Mouse (Mus musculus) intestine, embryonic 15.5 days (tissue): ENCODE data around the gene Insr. TPM values are rescaled to one million over a fixed set of nuclear protein-coding genes. Genes with fewer than 3 reads are reported as not detected.

Source experiments
- ATAC-seq: fragments of 200-750 bp; cut with Nextera tagmentation; 2 replicates; pipeline ENCODE4 v1.8.0; 2017; ENCODE audit warnings: moderate TSS enrichment, moderate library complexity
- H3K27ac ChIP-seq: fragments of 300-500 bp; sonication (generic); 2 replicates; pipeline ENCODE4 v1.5.1; 2015; ENCODE audit warnings: mild to moderate bottlenecking, inconsistent platforms
- H3K27me3 ChIP-seq: fragments of 300-500 bp; sonication (generic); replicated peaks from 2 replicates; pipeline ENCODE4 v1.6.1; 2015; ENCODE audit warnings: inconsistent platforms
- H3K36me3 ChIP-seq: fragments of 300-500 bp; sonication (generic); 2 replicates; pipeline ENCODE4 v1.6.1; 2015; ENCODE audit warnings: inconsistent platforms
- H3K4me1 ChIP-seq: fragments of 300-500 bp; sonication (generic); replicated peaks from 2 replicates; pipeline ENCODE4 v1.6.1; 2015; ENCODE audit warnings: inconsistent platforms
- H3K4me2 ChIP-seq: fragments of 300-500 bp; sonication (generic); replicated peaks from 2 replicates; pipeline ENCODE4 v1.6.1; 2015; ENCODE audit warnings: mild to moderate bottlenecking, inconsistent platforms
- H3K4me3 ChIP-seq: fragments of 300-500 bp; sonication (generic); replicated peaks from 2 replicates; pipeline ENCODE4 v1.5.1; 2015; ENCODE audit warnings: inconsistent platforms
- H3K9ac ChIP-seq: fragments of 300-500 bp; sonication (generic); 2 replicates; pipeline ENCODE4 v1.6.1; 2015; ENCODE audit warnings: inconsistent platforms
- H3K9me3 ChIP-seq: fragments of 300-500 bp; sonication (generic); 2 replicates; pipeline ENCODE4 v1.6.1; 2016; ENCODE audit warnings: inconsistent platforms
- WGBS: fragments of 180-500 bp; shearing (Covaris S2); methylation state at CpG from one replicate; pipeline ENCODE4 v1.1.7; 2015; 5-methylcytosine and 5-hydroxymethylcytosine counted together
- polyA plus RNA-seq: library from polyadenylated mRNA; unstranded; fragments of >200 nt; fragmentation: Nextera tagmentation; extraction: Ambion mirVana; gene quantifications from 2 replicates; pipeline ENCODE4 v1.2.1, GENCODE M21; 2015

Insr gene
- polyA plus RNA-seq, 1 experiment from 2014 or later: 31.8 TPM

- Histone ChIP-seq H3K9me3 (no peaks in the 10 kb centered on the region), H3K4me1 (peaks cover 7% of the 10 kb centered on the region; the same call in 1 of the 2 replicates), H3K9ac (no peak overlapping the region), H3K4me2 (no peak overlapping the region), H3K36me3 (no peaks in the 10 kb centered on the region), H3K27ac (no peak overlapping the region), H3K4me3 (no peak overlapping the region), H3K27me3 (no peaks in the 10 kb centered on the region)
- WGBS: 63% methylated on average over 6 of the region's 6 CpGs
- ATAC-seq: no peak
Observed at GRCm38 (mm10) chr8:3266686-3267448, 12.6 kb downstream of the Insr start.

GRCm38 (mm10) chr8:3265182-3265581 lies 14.2 kb downstream of the Insr start:
- ATAC-seq: peak; percentile 42; the same call in 1 of the 2 replicates
- no peak overlapping the region for H3K4me2 ChIP-seq
- WGBS: 22% methylated on average over 3 of the region's 3 CpGs

DNA sequence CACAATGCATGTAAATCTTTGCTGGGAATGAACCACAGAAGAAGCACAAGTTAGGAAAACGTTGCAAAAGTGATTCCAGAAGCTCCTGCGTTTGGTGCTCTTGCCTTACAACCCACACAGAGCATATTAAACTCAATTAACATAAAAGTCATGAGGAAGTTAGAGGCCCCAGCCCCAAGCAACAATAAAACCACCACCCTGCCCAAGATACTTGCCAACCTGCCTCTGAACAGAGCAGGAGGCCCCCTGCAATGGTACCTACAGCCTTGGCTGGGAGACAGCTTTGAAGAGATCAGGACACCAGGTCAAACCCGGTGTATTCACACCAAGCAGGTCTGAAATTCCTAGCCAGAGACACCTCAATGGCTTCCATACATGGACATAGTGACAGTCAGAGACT lies 16.6 kb downstream of the Insr start:
- H3K27ac ChIP-seq: no peak overlapping the region
- peaks cover 7% of the 10 kb centered on the region; the same call in 1 of the 2 replicates for H3K4me1 ChIP-seq
- peak; percentile 60 for ATAC-seq
- H3K36me3 ChIP-seq: peaks cover 7% of the 10 kb centered on the region
- H3K4me3 ChIP-seq: no peak overlapping the region
- H3K9ac ChIP-seq: no peak overlapping the region
- no peaks in the 10 kb centered on the region for H3K27me3 ChIP-seq
- 74% methylated on average over 3 of the region's 3 CpGs for WGBS
- 0 out of 2 replicates have a peak overlapping the region, but pooled peaks have one; percentile 7 for H3K4me2 ChIP-seq
- no peaks in the 10 kb centered on the region for H3K9me3 ChIP-seq

More at GRCm38 (mm10) chr8:3265182-3265581, 14.2 kb downstream of the Insr start:
- Histone ChIP-seq H3K36me3 (no peaks in the 10 kb centered on the region), H3K9ac (no peak overlapping the region), H3K9me3 (no peaks in the 10 kb centered on the region), H3K27ac (no peak overlapping the region), H3K4me1 (peaks cover 7% of the 10 kb centered on the region; the same call in 1 of the 2 replicates), H3K27me3 (no peaks in the 10 kb centered on the region), H3K4me3 (no peak overlapping the region)

GRCm38 (mm10) chr8:3261101-3261500 lies 18.3 kb downstream of the Insr start:
- no peak overlapping the region for H3K27ac ChIP-seq
- peaks cover 7% of the 10 kb centered on the region; the same call in 1 of the 2 replicates for H3K4me1 ChIP-seq
- H3K9me3 ChIP-seq: no peaks in the 10 kb centered on the region
- WGBS: 79% methylated on average over 5 of the region's 5 CpGs
- H3K4me3 ChIP-seq: no peak overlapping the region
- no peak overlapping the region for H3K4me2 ChIP-seq
- peaks cover 7% of the 10 kb centered on the region for H3K36me3 ChIP-seq
- no peak overlapping the region for H3K9ac ChIP-seq
- no peaks in the 10 kb centered on the region for H3K27me3 ChIP-seq
- ATAC-seq: peak; percentile 34

GRCm38 (mm10) chr8:3260127-3260811 lies 19.1 kb downstream of the Insr start:
- 74% methylated on average over 9 of the region's 9 CpGs for WGBS
- Histone ChIP-seq H3K27me3 (no peaks in the 10 kb centered on the region), H3K9me3 (no peaks in the 10 kb centered on the region), H3K4me3 (no peak overlapping the region), H3K4me1 (peaks cover 7% of the 10 kb centered on the region; the same call in 1 of the 2 replicates), H3K9ac (no peak overlapping the region), H3K4me2 (no peak overlapping the region), H3K27ac (no peak overlapping the region), H3K36me3 (peaks cover 7% of the 10 kb centered on the region)
- ATAC-seq: no peak

DNA sequence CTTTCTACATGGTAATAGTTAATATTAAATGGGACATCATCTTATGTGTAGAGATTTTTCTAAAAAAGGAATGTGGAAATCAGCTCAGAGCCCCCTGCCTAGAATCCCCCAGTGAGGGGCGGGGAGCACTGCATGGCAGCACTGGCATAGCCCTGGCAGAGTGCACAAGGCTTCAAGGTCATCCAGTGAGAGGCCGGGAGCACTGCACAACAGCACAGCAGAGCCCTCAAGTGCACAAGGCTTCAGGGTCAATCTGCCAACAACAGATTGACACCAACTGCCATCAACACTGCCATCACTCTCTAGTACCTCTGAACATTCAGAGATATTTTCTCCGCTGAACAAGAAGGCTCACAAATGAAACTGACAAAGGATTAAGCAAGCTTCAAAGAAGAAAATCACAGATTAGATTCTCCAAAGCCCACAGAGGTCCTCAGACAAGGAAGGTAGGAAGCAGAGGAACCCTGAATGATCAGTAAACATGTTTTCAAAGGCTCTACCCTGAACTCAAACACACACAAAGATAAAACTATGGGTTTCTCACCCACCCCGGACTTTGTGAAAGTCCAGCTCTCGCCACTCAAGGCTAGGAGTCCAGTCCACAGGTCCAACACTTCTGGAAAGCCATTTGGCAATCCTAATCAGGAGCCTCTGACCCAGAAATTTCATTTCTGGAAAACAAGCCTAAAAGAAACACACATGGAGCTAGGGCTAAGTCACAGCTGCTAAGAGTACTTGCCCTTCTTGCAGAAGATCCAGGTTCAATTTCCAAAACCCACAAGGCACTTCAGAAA lies 23.1 kb downstream of the Insr start:
- Histone ChIP-seq H3K4me1 (no peaks in the 10 kb centered on the region), H3K4me3 (no peak overlapping the region), H3K9me3 (no peaks in the 10 kb centered on the region), H3K27me3 (no peaks in the 10 kb centered on the region), H3K4me2 (no peak overlapping the region), H3K27ac (no peak overlapping the region), H3K9ac (no peak overlapping the region), H3K36me3 (peaks cover 11% of the 10 kb centered on the region)
- 75% methylated on average over 5 of the region's 5 CpGs for whole genome bisulfite sequencing
- no peak for ATAC-seq

GRCm38 (mm10) chr8:3255321-3255720 lies 24.1 kb downstream of the Insr start:
- WGBS: 60% methylated on average over 1 of the region's 1 CpGs
- ATAC-seq: no peak
- Histone ChIP-seq H3K9me3 (no peaks in the 10 kb centered on the region), H3K27me3 (no peaks in the 10 kb centered on the region), H3K27ac (no peak overlapping the region), H3K4me3 (no peak overlapping the region), H3K4me2 (no peak overlapping the region), H3K9ac (no peak overlapping the region), H3K4me1 (no peaks in the 10 kb centered on the region), H3K36me3 (peaks cover 11% of the 10 kb centered on the region)

DNA sequence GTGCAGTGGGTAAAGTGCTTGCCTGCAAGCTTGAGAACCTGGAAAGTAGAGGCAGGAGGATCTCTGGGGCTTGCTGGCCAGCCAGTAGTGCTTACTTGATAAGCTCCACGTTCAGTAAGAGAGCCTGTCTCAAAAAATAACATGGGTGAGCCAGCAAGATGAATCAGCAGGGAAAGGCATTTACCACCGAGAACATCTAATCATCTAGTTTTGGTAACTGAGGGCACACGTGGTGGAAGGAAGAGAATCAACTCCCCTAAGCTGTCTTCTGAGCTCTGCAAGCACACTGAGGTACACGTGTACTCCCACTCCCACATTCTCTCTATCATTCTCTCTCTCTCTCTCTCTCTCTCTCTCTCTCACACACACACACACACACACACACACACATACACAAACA lies 26.2 kb downstream of the Insr start:
- H3K4me2 ChIP-seq: no peak overlapping the region
- H3K27ac ChIP-seq: no peak overlapping the region
- H3K9ac ChIP-seq: no peak overlapping the region
- no peaks in the 10 kb centered on the region for H3K4me1 ChIP-seq
- WGBS: 76% methylated on average over 4 of the region's 4 CpGs
- ATAC-seq: no peak; the same call in 1 of the 2 replicates
- H3K9me3 ChIP-seq: no peaks in the 10 kb centered on the region
- no peak overlapping the region for H3K4me3 ChIP-seq
- no peaks in the 10 kb centered on the region for H3K27me3 ChIP-seq
- H3K36me3 ChIP-seq: peaks cover 6% of the 10 kb centered on the region

DNA sequence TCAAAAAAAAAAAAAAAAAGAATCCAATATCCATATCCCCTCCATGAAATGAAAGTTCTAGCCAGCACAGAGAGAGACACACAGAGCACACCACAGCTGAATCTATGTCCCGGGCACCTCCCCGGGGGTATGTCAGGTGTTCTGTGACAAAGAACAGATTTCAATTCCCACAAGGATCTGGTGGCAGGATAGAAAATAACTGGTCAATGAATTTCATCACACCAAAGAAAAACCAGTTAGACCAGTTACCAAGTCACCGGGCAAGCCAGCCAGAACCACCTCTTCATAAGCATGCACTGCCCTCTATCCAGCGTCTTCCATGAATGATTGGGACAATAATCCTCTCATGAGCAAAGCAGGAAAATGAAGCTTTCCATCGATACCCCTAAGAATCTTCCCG lies 26.8 kb downstream of the Insr start:
- H3K27ac ChIP-seq: 0 out of 2 replicates have a peak overlapping the region, but pooled peaks have one; percentile 15
- no peaks in the 10 kb centered on the region for H3K27me3 ChIP-seq
- 68% methylated on average over 6 of the region's 6 CpGs for WGBS
- H3K4me3 ChIP-seq: no peak overlapping the region
- H3K9me3 ChIP-seq: no peaks in the 10 kb centered on the region
- H3K36me3 ChIP-seq: 0 out of 2 replicates have a peak, but pooled peaks cover 4% of the 10 kb centered on the region
- peak; percentile 86 for ATAC-seq
- H3K9ac ChIP-seq: no peak overlapping the region
- no peak overlapping the region for H3K4me2 ChIP-seq
- H3K4me1 ChIP-seq: no peaks in the 10 kb centered on the region

DNA sequence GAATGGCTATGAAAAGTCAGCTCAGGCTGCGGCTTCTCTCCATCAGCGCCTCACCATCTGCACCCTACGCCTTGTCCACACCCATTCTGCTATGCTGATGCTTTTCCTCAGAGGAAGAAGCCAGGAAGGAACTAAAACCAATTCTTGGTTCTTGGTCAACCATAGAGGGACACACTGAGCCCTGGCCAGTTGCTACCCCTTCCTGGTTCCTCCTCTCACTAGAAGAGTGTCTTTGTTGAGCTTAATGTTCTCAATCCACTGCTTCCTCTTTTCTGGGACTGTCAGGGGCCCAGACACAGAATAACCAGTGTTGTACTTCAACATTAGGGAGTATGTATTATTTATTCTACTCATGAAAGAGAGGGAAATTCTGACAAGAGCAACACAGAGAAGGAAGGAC lies 28.3 kb downstream of the Insr start:
- 95% methylated on average over 3 of the region's 3 CpGs for WGBS
- Histone ChIP-seq H3K9me3 (no peaks in the 10 kb centered on the region), H3K27me3 (no peaks in the 10 kb centered on the region), H3K4me3 (no peak overlapping the region), H3K4me1 (no peaks in the 10 kb centered on the region), H3K27ac (no peak overlapping the region), H3K36me3 (0 out of 2 replicates have a peak, but pooled peaks cover 4% of the 10 kb centered on the region), H3K4me2 (no peak overlapping the region), H3K9ac (no peak overlapping the region)
- ATAC-seq: no peak

GRCm38 (mm10) chr8:3249886-3250285 lies 29.5 kb downstream of the Insr start:
- H3K27ac ChIP-seq: no peak overlapping the region
- H3K4me2 ChIP-seq: no peak overlapping the region
- ATAC-seq: no peak
- no peak overlapping the region for H3K9ac ChIP-seq
- H3K36me3 ChIP-seq: 0 out of 2 replicates have a peak, but pooled peaks cover 4% of the 10 kb centered on the region
- no peaks in the 10 kb centered on the region for H3K4me1 ChIP-seq
- no peaks in the 10 kb centered on the region for H3K27me3 ChIP-seq
- H3K4me3 ChIP-seq: no peak overlapping the region
- no peaks in the 10 kb centered on the region for H3K9me3 ChIP-seq
- 85% methylated on average over 2 of the region's 2 CpGs for WGBS

DNA sequence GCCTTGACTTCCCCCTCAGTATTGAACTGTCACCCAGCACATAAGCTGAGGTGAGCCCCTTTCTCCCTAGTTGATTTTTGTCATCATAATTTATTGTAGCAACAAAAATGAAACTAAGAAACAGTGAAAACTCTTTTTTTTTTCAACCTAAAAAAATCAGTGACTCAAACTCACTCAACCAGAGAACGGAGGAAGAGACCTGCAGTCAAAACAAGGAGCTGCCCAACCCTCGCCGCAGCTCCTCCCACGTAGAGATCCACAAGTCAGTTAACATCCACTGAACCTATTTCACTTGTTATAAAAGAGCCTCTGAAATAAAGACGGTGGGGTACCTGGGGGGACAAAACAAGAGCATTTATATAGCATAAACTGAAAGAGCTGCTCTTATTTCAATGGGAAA lies 30.7 kb downstream of the Insr start:
- H3K27me3 ChIP-seq: no peaks in the 10 kb centered on the region
- H3K4me2 ChIP-seq: no peak overlapping the region
- no peaks in the 10 kb centered on the region for H3K9me3 ChIP-seq
- H3K4me3 ChIP-seq: no peak overlapping the region
- H3K27ac ChIP-seq: no peak overlapping the region
- 78% methylated on average over 5 of the region's 5 CpGs for WGBS
- no peak overlapping the region for H3K9ac ChIP-seq
- no peaks in the 10 kb centered on the region for H3K36me3 ChIP-seq
- ATAC-seq: no peak
- no peaks in the 10 kb centered on the region for H3K4me1 ChIP-seq
